In genomic region chr16:42910016-42910415, GRCm38 (mm10) we compare ENCODE assay signal across 7 mouse cellular contexts. TPM values are rescaled to one million over a fixed set of nuclear protein-coding genes. Genes with fewer than 3 reads are reported as not detected.
DNase-seq lines count a peak whose midpoint lies in the region; ATAC-seq and TF ChIP-seq lines count a peak whose summit lies in the region.

No protein-coding gene starts in this region.

- DNase-seq in liver, adult 2 months (ENCODE audit: extremely low read depth, low read depth, low spot score) = peak; percentile 73
- peak; percentile 38 to 56 for DNase-seq in cerebellum, adult 2 months
- no peak for DNase-seq in retina, embryonic 14.5 days (ENCODE audit: low spot score)
- no peak for DNase-seq in spleen, adult 18-20 months

- H3K79me2 ChIP-seq in liver, adult 2 months (ENCODE audit: control insufficient read depth, insufficient read depth, low read length) = no peaks in the 10 kb centered on the region; the same call in 1 of the 2 replicates

- peak overlapping the region; percentile 51; the same call in 1 of the 2 replicates for H3K4me3 ChIP-seq in liver, adult 2 months (ENCODE audit: insufficient read depth, low read depth, low read length)
- H3K4me3 ChIP-seq in liver, embryonic 12.5 days = no peak overlapping the region
- H3K4me3 ChIP-seq in cerebellum, adult 2 months (replicated peaks; ENCODE audit: insufficient read depth, low read depth, low read length) = peak overlapping the region; percentile 6
- no peak overlapping the region for H3K4me3 ChIP-seq in heart, embryonic 13.5 days
- H3K4me3 ChIP-seq in midbrain, embryonic 13.5 days (replicated peaks) = no peak overlapping the region

- no peaks in the 10 kb centered on the region for H3K36me3 ChIP-seq in liver, adult 2 months (ENCODE audit: control insufficient read depth, insufficient read depth, low read length)
- no peaks in the 10 kb centered on the region for H3K36me3 ChIP-seq in liver, embryonic 12.5 days
- H3K36me3 ChIP-seq in heart, embryonic 13.5 days = no peaks in the 10 kb centered on the region
- H3K36me3 ChIP-seq in midbrain, embryonic 13.5 days = no peaks in the 10 kb centered on the region

- no peaks in the 10 kb centered on the region for H3K9me3 ChIP-seq in liver, embryonic 12.5 days (replicated peaks)
- H3K9me3 ChIP-seq in heart, embryonic 13.5 days = no peaks in the 10 kb centered on the region
- no peaks in the 10 kb centered on the region for H3K9me3 ChIP-seq in midbrain, embryonic 13.5 days

- 4% methylated on average over 4 of the region's 4 CpGs for WGBS in liver, adult 2 months
- WGBS in liver, embryonic 12.5 days (ENCODE audit: insufficient replicate concordance) = 49% methylated on average over 4 of the region's 4 CpGs
- WGBS in cerebellum, adult 2 months = 14% methylated on average over 4 of the region's 4 CpGs
- WGBS in heart, embryonic 13.5 days = 38% methylated on average over 4 of the region's 4 CpGs
- WGBS in midbrain, embryonic 13.5 days = 17% methylated on average over 4 of the region's 4 CpGs

- H3K27me3 ChIP-seq in liver, adult 2 months (ENCODE audit: control insufficient read depth, insufficient read depth, low read length) = no peaks in the 10 kb centered on the region
- no peaks in the 10 kb centered on the region for H3K27me3 ChIP-seq in liver, embryonic 12.5 days (replicated peaks)
- no peaks in the 10 kb centered on the region for H3K27me3 ChIP-seq in cerebellum, adult 2 months (ENCODE audit: control insufficient read depth, insufficient read depth, low read length)
- no peaks in the 10 kb centered on the region for H3K27me3 ChIP-seq in heart, embryonic 13.5 days (replicated peaks)
- no peaks in the 10 kb centered on the region for H3K27me3 ChIP-seq in midbrain, embryonic 13.5 days

- H3K9ac ChIP-seq in liver, adult 2 months (ENCODE audit: low read depth, low read length) = peak overlapping the region; percentile 34; the same call in 1 of the 2 replicates
- H3K9ac ChIP-seq in liver, embryonic 12.5 days = no peak overlapping the region
- H3K9ac ChIP-seq in heart, embryonic 13.5 days = peak overlapping the region; percentile 13; the same call in 1 of the 2 replicates
- 0 out of 2 replicates have a peak overlapping the region, but pooled peaks have one; percentile 33 for H3K9ac ChIP-seq in midbrain, embryonic 13.5 days (replicated peaks)

- peaks cover 11% of the 10 kb centered on the region for H3K4me1 ChIP-seq in liver, adult 2 months (ENCODE audit: control insufficient read depth, insufficient read depth, low read length)
- H3K4me1 ChIP-seq in liver, embryonic 12.5 days = no peaks in the 10 kb centered on the region
- H3K4me1 ChIP-seq in cerebellum, adult 2 months (ENCODE audit: control insufficient read depth, insufficient read depth, low read length) = peaks cover 13% of the 10 kb centered on the region; the same call in 1 of the 2 replicates
- peaks cover 10% of the 10 kb centered on the region for H3K4me1 ChIP-seq in heart, embryonic 13.5 days
- H3K4me1 ChIP-seq in midbrain, embryonic 13.5 days (replicated peaks) = peaks cover 15% of the 10 kb centered on the region; the same call in 1 of the 2 replicates

- TF ChIP-seq POLR2A in liver, adult 2 months (IDR thresholded peaks at IDR 0.05; ENCODE audit: extremely low read depth, insufficient read depth, low read length) = no peak
- no peak for TF ChIP-seq POLR2A in cerebellum, adult 2 months (IDR thresholded peaks at IDR 0.05; ENCODE audit: borderline replicate concordance, insufficient read depth, low read length)

- no peak for TF ChIP-seq CTCF in liver, adult 2 months (IDR thresholded peaks at IDR 0.05; ENCODE audit: low read depth, low read length)
- no peak for TF ChIP-seq CTCF in cerebellum, adult 2 months (IDR thresholded peaks at IDR 0.05; ENCODE audit: borderline replicate concordance, insufficient read depth, low read depth, low read length)

- no peak for ATAC-seq in liver, embryonic 12.5 days
- no peak for ATAC-seq in heart, embryonic 13.5 days (ENCODE audit: extremely low read depth, insufficient number of reproducible peaks, low FRiP score, low TSS enrichment)
- ATAC-seq in midbrain, embryonic 13.5 days = no peak

- H3K27ac ChIP-seq in liver, adult 2 months (replicated peaks; ENCODE audit: insufficient read depth, low read depth, low read length) = peak overlapping the region; percentile 67
- no peak overlapping the region for H3K27ac ChIP-seq in liver, embryonic 12.5 days
- H3K27ac ChIP-seq in cerebellum, adult 2 months (ENCODE audit: insufficient read depth, low read length) = peak overlapping the region; percentile 75
- H3K27ac ChIP-seq in heart, embryonic 13.5 days (replicated peaks) = peak overlapping the region; percentile 62
- no peak overlapping the region for H3K27ac ChIP-seq in midbrain, embryonic 13.5 days

- no peak overlapping the region for H3K4me2 ChIP-seq in liver, embryonic 12.5 days
- peak overlapping the region; percentile 27 for H3K4me2 ChIP-seq in heart, embryonic 13.5 days
- H3K4me2 ChIP-seq in midbrain, embryonic 13.5 days (replicated peaks) = no peak overlapping the region

RNA-seq across cellular contexts. Expression of gene Zbtb20, which starts 34.3 kb away (rescaled TPM):
- 51.7 and 52.6 TPM in 2 replicates for total RNA-seq in liver, adult 2 months (2014; rRNA removed)
- 16.2 and 17.8 TPM in 2 replicates for polyA plus RNA-seq in liver, adult 2 months (2012; rRNA removed)
- 3.8 and 4.0 TPM in 2 replicates for polyA plus RNA-seq in liver, embryonic 12.5 days (2016; fragmentation: Nextera tagmentation; extraction: Ambion mirVana)
- 22.1 and 25.2 TPM in 2 replicates for polyA plus RNA-seq in cerebellum, adult 2 months (2012; rRNA removed)
- polyA plus RNA-seq in heart, embryonic 13.5 days (2015; fragmentation: Nextera tagmentation; extraction: Ambion mirVana) = 30.9 and 33.5 TPM in 2 replicates
- 79.2 and 86.5 TPM in 2 replicates for polyA plus RNA-seq in midbrain, embryonic 13.5 days (2015; fragmentation: Nextera tagmentation; extraction: Ambion mirVana)

Comparison
In these comparisons a context has a peak if more than half of its experiments do, and no peak if none do; other contexts are left out.
1. H3K27ac ChIP-seq: peak in liver, adult 2 months (single experiment), cerebellum, adult 2 months (single experiment) and heart, embryonic 13.5 days (single experiment); none in liver, embryonic 12.5 days (single experiment) and midbrain, embryonic 13.5 days (single experiment).
2. H3K4me3 ChIP-seq: peak in liver, adult 2 months (single experiment) and cerebellum, adult 2 months (single experiment); none in liver, embryonic 12.5 days (single experiment), heart, embryonic 13.5 days (single experiment) and midbrain, embryonic 13.5 days (single experiment).
3. DNase-seq: peak in liver, adult 2 months (single experiment) and cerebellum, adult 2 months (2 of 2); none in retina, embryonic 14.5 days (single experiment) and spleen, adult 18-20 months (0 of 2).